Mouse (Mus musculus): Measurements from ENCODE around the gene Ccdc191.

DNA sequence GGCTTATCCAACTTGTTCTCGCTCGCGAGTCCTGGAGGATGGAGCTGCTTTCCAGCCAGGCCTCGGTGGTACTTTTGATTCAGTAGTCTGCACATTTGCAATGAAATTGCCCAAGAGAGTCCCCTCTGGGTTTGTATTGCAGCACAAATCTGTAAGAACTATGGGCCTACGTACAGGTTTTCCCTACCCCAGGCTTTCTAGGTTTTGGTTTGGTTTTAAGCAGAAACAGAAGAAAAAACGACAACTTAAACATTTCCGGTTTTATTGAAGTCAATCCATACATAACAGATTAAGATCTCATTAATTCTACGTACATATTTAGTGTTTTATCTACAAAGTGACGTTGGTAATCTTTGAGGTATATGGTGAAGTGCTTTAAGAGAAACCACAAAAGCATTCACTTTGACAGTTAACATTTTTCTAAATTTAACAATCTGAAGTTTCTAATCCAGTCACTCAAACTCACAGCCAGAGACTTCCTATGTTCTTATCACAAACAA is 90.6 kb downstream of the Ccdc191 start:
- TF ChIP-seq CTCF (IDR thresholded peaks at IDR 0.05) (no peak), POLR2A (IDR thresholded peaks at IDR 0.05; ENCODE audit: insufficient read depth, low read depth, low read length) (no peak), EP300 (IDR thresholded peaks at IDR 0.05; ENCODE audit: insufficient read depth, low read depth, low read length) (no peak)
